Mouse (Mus musculus) cerebral cortex, adult 2 months (tissue): ENCODE measurements around the gene Esp38.

Source experiments
- WGBS: fragments of 180-500 bp; shearing (Covaris S2); methylation state at CpG from one replicate; pipeline ENCODE4 v1.1.7; 2018; 5-methylcytosine and 5-hydroxymethylcytosine counted together

The Esp38 gene

DNA sequence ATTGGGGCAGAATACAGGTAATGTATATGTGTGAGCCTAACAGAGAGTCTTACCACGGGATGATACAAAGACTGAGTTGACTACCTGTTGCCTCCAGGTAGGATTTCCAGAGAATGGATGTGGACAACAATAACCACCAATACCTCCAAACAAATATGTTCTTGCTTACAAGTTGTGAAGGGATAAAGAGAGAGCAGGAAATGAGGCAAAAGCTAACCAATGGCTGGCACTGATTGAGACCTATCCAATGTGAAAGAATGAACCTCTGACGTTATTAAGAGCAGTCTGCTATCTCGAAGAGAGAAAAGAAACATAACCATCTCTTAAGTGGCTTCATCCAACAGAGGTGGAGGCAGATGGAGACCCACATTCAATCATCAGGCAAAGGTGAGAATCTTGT lies at the start of gene Esp38:
TSS of gene Esp38 (plus strand) at position 301 of the 400 bp plus-strand sequence.
- WGBS = 76% methylated on average over 3 of the region's 3 CpGs

DNA sequence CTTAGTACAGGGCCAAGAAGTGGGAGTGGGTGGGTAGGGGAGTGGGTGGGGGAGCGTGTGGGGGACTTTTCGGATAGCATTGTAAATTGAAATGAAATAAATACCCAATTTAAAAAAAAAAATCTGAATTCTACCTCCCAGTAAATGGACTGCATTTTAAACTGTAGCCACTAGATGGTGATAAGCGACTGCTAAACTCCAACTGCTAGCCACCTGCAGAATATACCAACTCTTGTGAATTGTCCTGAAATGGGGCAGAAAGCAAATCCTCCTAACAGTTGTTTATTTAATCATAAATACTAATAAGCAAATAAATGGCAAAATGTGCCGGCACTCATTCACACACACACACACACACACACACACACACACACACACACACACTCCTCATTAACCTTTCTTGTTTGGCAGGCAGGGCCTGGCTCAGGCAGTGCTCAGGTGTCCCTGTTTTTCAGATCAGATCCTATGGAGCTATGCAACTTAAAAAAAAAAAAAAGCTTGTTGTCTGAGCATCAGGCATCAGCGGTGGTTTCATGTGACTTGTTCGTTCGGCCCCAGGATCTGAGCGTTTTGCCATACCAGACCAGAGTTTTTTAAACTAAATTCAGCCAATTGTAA lies 47.3 kb upstream of the Esp38 start:
- WGBS = 44% methylated on average over 8 of the region's 8 CpGs
